Mouse (Mus musculus) forebrain, embryonic 14.5 days (tissue): ENCODE measurements around the gene Atp5mpl. TPM values are rescaled to one million over a fixed set of nuclear protein-coding genes. Genes with fewer than 3 reads are reported as not detected.

Source experiments
- polyA plus RNA-seq: library from polyadenylated mRNA; unstranded; fragments of >200 nt; fragmentation: Nextera tagmentation; extraction: Ambion mirVana; gene quantifications from 2 replicates; pipeline ENCODE4 v1.2.1, GENCODE M21; 2014

The Atp5mpl gene
- polyA plus RNA-seq, 1 experiment from 2014 or later: 784 TPM

Other genes with a start within 250 kb of the Atp5mpl start
- 391 and 464 TPM in 2 replicates for gene Klc1, start 208.1 kb downstream of the Atp5mpl start, polyA plus RNA-seq
- 3.0 and 3.7 TPM in 2 replicates for gene Xrcc3, start 153.1 kb downstream of the Atp5mpl start, polyA plus RNA-seq
- 43.0 and 45.0 TPM in 2 replicates for gene Zfyve21, start 152.8 kb downstream of the Atp5mpl start, polyA plus RNA-seq
- gene Ppp1r13b, start 58.9 kb downstream of the Atp5mpl start, polyA plus RNA-seq: 12.5 and 20.1 TPM in 2 replicates
- 0.19 and 0.31 TPM in 2 replicates for gene Tdrd9, start 4.6 kb upstream of the Atp5mpl start, polyA plus RNA-seq
- gene Rd3l, start 14.3 kb upstream of the Atp5mpl start, polyA plus RNA-seq: not detected in 2 replicates
- 0.17 and 0.46 TPM in 2 replicates for gene Aspg, start 139.7 kb upstream of the Atp5mpl start, polyA plus RNA-seq
- 11.5 and 12.3 TPM in 2 replicates for gene Kif26a, start 179.2 kb upstream of the Atp5mpl start, polyA plus RNA-seq